Mouse (Mus musculus) kidney, embryonic 16.5 days (tissue): Measurements from ENCODE around the gene Tbkbp1. TPM values are rescaled to one million over a fixed set of nuclear protein-coding genes. Genes with fewer than 3 reads are reported as not detected.

Experiments
- ATAC-seq: fragments of 200-750 bp; cut with Nextera tagmentation; 2 replicates; pipeline ENCODE4 v1.8.0; 2017; ENCODE audit warnings: moderate TSS enrichment; ENCODE audit not compliant: low FRiP score, low TSS enrichment
- H3K27ac ChIP-seq: fragments of 300-500 bp; sonication (generic); 2 replicates; pipeline ENCODE4 v1.5.1; 2014; ENCODE audit warnings: low read length
- H3K27me3 ChIP-seq: fragments of 300-500 bp; sonication (generic); 2 replicates; pipeline ENCODE4 v1.6.1; 2014; ENCODE audit warnings: low read length, control low read depth, mixed read lengths; ENCODE audit not compliant: insufficient read depth
- H3K36me3 ChIP-seq: fragments of 300-500 bp; sonication (generic); 2 replicates; pipeline ENCODE4 v1.6.1; 2014; ENCODE audit warnings: low read length, control low read depth, mixed read lengths; ENCODE audit not compliant: insufficient read depth
- H3K4me1 ChIP-seq: fragments of 300-500 bp; sonication (generic); 2 replicates; pipeline ENCODE4 v1.6.1; 2014; ENCODE audit warnings: low read length, control low read depth, mixed read lengths; ENCODE audit not compliant: insufficient read depth
- H3K4me2 ChIP-seq: fragments of 300-500 bp; sonication (generic); replicated peaks from 2 replicates; pipeline ENCODE4 v1.6.1; 2014; ENCODE audit warnings: low read depth, low read length
- H3K4me3 ChIP-seq: fragments of 300-500 bp; sonication (generic); 2 replicates; pipeline ENCODE4 v1.5.1; 2014; ENCODE audit warnings: mild to moderate bottlenecking, low read length
- H3K9ac ChIP-seq: fragments of 300-500 bp; sonication (generic); replicated peaks from 2 replicates; pipeline ENCODE4 v1.6.1; 2014; ENCODE audit warnings: low read length
- H3K9me3 ChIP-seq: fragments of 300-500 bp; sonication (generic); 2 replicates; pipeline ENCODE4 v1.6.1; 2016; ENCODE audit warnings: low read length, control low read depth
- WGBS: fragments of 180-500 bp; shearing (Covaris S2); extraction: QIAGEN DNeasy Blood & Tissue Kit; methylation state at CpG from one replicate; pipeline ENCODE4 v1.1.7; 2014; 5-methylcytosine and 5-hydroxymethylcytosine counted together
- polyA plus RNA-seq: library from polyadenylated mRNA; unstranded; fragments of >200 nt; fragmentation: Nextera tagmentation; extraction: Ambion mirVana; gene quantifications from 2 replicates; pipeline ENCODE4 v1.2.1, GENCODE M21; 2015

Gene Tbkbp1
- polyA plus RNA-seq, 1 experiment from 2014 or later: 4.0 TPM

- Histone ChIP-seq H3K4me1 (peaks cover 7% of the 10 kb centered on the region), H3K4me3 (no peak overlapping the region), H3K9me3 (no peaks in the 10 kb centered on the region), H3K36me3 (no peaks in the 10 kb centered on the region), H3K9ac (no peak overlapping the region), H3K4me2 (no peak overlapping the region), H3K27ac (no peak overlapping the region), H3K27me3 (peaks cover 33% of the 10 kb centered on the region)
- ATAC-seq: no peak
- 60% methylated on average over 3 of the region's 3 CpGs for WGBS
Measured at GRCm38 (mm10) chr11:97120641-97121040, 30.7 kb downstream of the Tbkbp1 start.

- Histone ChIP-seq H3K36me3 (no peaks in the 10 kb centered on the region), H3K27ac (no peak overlapping the region), H3K9ac (no peak overlapping the region), H3K27me3 (peaks cover 35% of the 10 kb centered on the region), H3K4me3 (no peak overlapping the region), H3K4me1 (peaks cover 11% of the 10 kb centered on the region), H3K4me2 (no peak overlapping the region), H3K9me3 (no peaks in the 10 kb centered on the region)
- WGBS: 33% methylated on average over 10 of the region's 10 CpGs
- no peak for ATAC-seq
Measured at GRCm38 (mm10) chr11:97120221-97120620, 31.1 kb downstream of the Tbkbp1 start.

GRCm38 (mm10) chr11:97115797-97116196 is 35.5 kb downstream of the Tbkbp1 start:
- WGBS: 10% methylated on average over 11 of the region's 11 CpGs
- H3K4me1 ChIP-seq: peaks cover 19% of the 10 kb centered on the region
- H3K9ac ChIP-seq: no peak overlapping the region
- H3K27ac ChIP-seq: no peak overlapping the region
- H3K9me3 ChIP-seq: no peaks in the 10 kb centered on the region
- H3K4me3 ChIP-seq: peak overlapping the region; percentile 46
- H3K36me3 ChIP-seq: no peaks in the 10 kb centered on the region
- H3K27me3 ChIP-seq: peaks cover 61% of the 10 kb centered on the region
- no peak for ATAC-seq
- peak overlapping the region; percentile 71 for H3K4me2 ChIP-seq

GRCm38 (mm10) chr11:97114671-97115601 is 36.4 kb downstream of the Tbkbp1 start, which contains the start of gene Tbx21:
TSS of gene Tbx21 (minus strand) at chr11:97115331.
- H3K27me3 ChIP-seq: peaks cover 61% of the 10 kb centered on the region
- no peaks in the 10 kb centered on the region for H3K9me3 ChIP-seq
- H3K27ac ChIP-seq: no peak within 1 kb of the TSS
- ATAC-seq: peak; percentile 51; the same call in 1 of the 2 replicates
- H3K9ac ChIP-seq: peak within 1 kb of the TSS; percentile 45; the same call in 1 of the 2 replicates
- H3K4me3 ChIP-seq: peak within 1 kb of the TSS; percentile 46
- under 1% methylated on average over 87 of the region's 87 CpGs for WGBS
- H3K36me3 ChIP-seq: no peaks in the 10 kb centered on the region
- H3K4me2 ChIP-seq: peak within 1 kb of the TSS; percentile 71
- peaks cover 15% of the 10 kb centered on the region for H3K4me1 ChIP-seq

GRCm38 (mm10) chr11:97112519-97113125 is 38.7 kb downstream of the Tbkbp1 start:
- Histone ChIP-seq H3K27me3 (peaks cover 51% of the 10 kb centered on the region), H3K4me1 (peaks cover 15% of the 10 kb centered on the region), H3K4me2 (no peak overlapping the region), H3K9ac (no peak overlapping the region), H3K4me3 (no peak overlapping the region), H3K9me3 (no peaks in the 10 kb centered on the region), H3K27ac (no peak overlapping the region), H3K36me3 (no peaks in the 10 kb centered on the region)
- no peak for ATAC-seq
- 82% methylated on average over 9 of the region's 9 CpGs for WGBS

GRCm38 (mm10) chr11:97108976-97109375 is 42.3 kb downstream of the Tbkbp1 start:
- H3K4me2 ChIP-seq: no peak overlapping the region
- no peaks in the 10 kb centered on the region for H3K4me1 ChIP-seq
- no peak for ATAC-seq
- no peak overlapping the region for H3K4me3 ChIP-seq
- H3K36me3 ChIP-seq: no peaks in the 10 kb centered on the region
- 82% methylated on average over 16 of the region's 16 CpGs for WGBS
- H3K27me3 ChIP-seq: peaks cover 14% of the 10 kb centered on the region
- no peak overlapping the region for H3K27ac ChIP-seq
- no peaks in the 10 kb centered on the region for H3K9me3 ChIP-seq
- H3K9ac ChIP-seq: no peak overlapping the region

- 95% methylated on average over 9 of the region's 9 CpGs for WGBS
- H3K4me1 ChIP-seq: no peaks in the 10 kb centered on the region
Measured at GRCm38 (mm10) chr11:97104091-97104483, 47.2 kb downstream of the Tbkbp1 start.

GRCm38 (mm10) chr11:97103163-97104090 is 47.9 kb downstream of the Tbkbp1 start:
- Histone ChIP-seq H3K36me3 (no peaks in the 10 kb centered on the region), H3K4me2 (no peak overlapping the region), H3K4me3 (no peak overlapping the region), H3K9ac (no peak overlapping the region), H3K9me3 (no peaks in the 10 kb centered on the region), H3K27ac (no peak overlapping the region), H3K4me1 (no peaks in the 10 kb centered on the region; the same call in 1 of the 2 replicates), H3K27me3 (peaks cover 10% of the 10 kb centered on the region)
- no peak for ATAC-seq
- 93% methylated on average over 10 of the region's 10 CpGs for WGBS

More at GRCm38 (mm10) chr11:97104091-97104483, 47.2 kb downstream of the Tbkbp1 start:
- peaks cover 10% of the 10 kb centered on the region for H3K27me3 ChIP-seq
- H3K36me3 ChIP-seq: no peaks in the 10 kb centered on the region
- no peak for ATAC-seq
- no peaks in the 10 kb centered on the region for H3K9me3 ChIP-seq
- H3K4me3 ChIP-seq: no peak overlapping the region
- H3K4me2 ChIP-seq: no peak overlapping the region
- H3K9ac ChIP-seq: no peak overlapping the region
- no peak overlapping the region for H3K27ac ChIP-seq

GRCm38 (mm10) chr11:97101722-97102121 is 49.6 kb downstream of the Tbkbp1 start:
- Histone ChIP-seq H3K36me3 (no peaks in the 10 kb centered on the region), H3K4me2 (no peak overlapping the region), H3K4me3 (no peak overlapping the region), H3K9me3 (no peaks in the 10 kb centered on the region), H3K9ac (no peak overlapping the region), H3K27me3 (peaks cover 18% of the 10 kb centered on the region), H3K4me1 (no peaks in the 10 kb centered on the region; the same call in 1 of the 2 replicates), H3K27ac (no peak overlapping the region)
- ATAC-seq: 0 out of 2 replicates have a peak, but pooled peaks have one; percentile 2
- 16% methylated on average over 9 of the region's 9 CpGs for WGBS
